Mouse (Mus musculus): ENCODE results near the gene Caskin1. TPM values are rescaled to one million over a fixed set of nuclear protein-coding genes. Genes with fewer than 3 reads are reported as not detected.
"Not testable (repeated sequence)": the region's sequence is repeated elsewhere in the genome, so short reads cannot be mapped to it uniquely, and the experiment has no call there.

Caskin1 gene
- 100 to 1,000 TPM; 158 to 180 TPM for total RNA-seq (2021)

- peak; percentile 61 for DNase-seq
- intact Hi-C loops (cut with DNase I): no loop called here
Observed at GRCm38 (mm10) chr17:24488186-24488661, at the start of gene Caskin1. TSS of gene Caskin1 (plus strand) at chr17:24488601.

- intact Hi-C loops (cut with DNase I): no loop called here
- no peak for DNase-seq
Observed at GRCm38 (mm10) chr17:24440377-24440776, 48.0 kb upstream of the Caskin1 start.

- DNase-seq: no peak
- intact Hi-C loops (cut with DNase I): no loop called here
Observed at GRCm38 (mm10) chr17:24441148-24441547, 47.3 kb upstream of the Caskin1 start.

GRCm38 (mm10) chr17:24442107-24442506 lies 46.3 kb upstream of the Caskin1 start:
- no peak for DNase-seq
- intact Hi-C loops (cut with DNase I): no loop called here

GRCm38 (mm10) chr17:24442632-24443155 lies 45.7 kb upstream of the Caskin1 start, which contains the start of gene Dnase1l2:
TSS of gene Dnase1l2 (minus strand) at chr17:24443105.
- DNase-seq: no peak
- intact Hi-C loops (cut with DNase I): no loop called here

GRCm38 (mm10) chr17:24443409-24443808 lies 45.0 kb upstream of the Caskin1 start:
- intact Hi-C loops (cut with DNase I): no loop called here
- DNase-seq: no peak

- intact Hi-C loops (cut with DNase I): no loop called here
- DNase-seq: no peak
Observed at GRCm38 (mm10) chr17:24446590-24446989, 41.8 kb upstream of the Caskin1 start.

- DNase-seq: no peak
- intact Hi-C loops (cut with DNase I): no loop called here
Observed at GRCm38 (mm10) chr17:24449507-24449906, 38.9 kb upstream of the Caskin1 start.

GRCm38 (mm10) chr17:24451220-24451619 lies 37.2 kb upstream of the Caskin1 start:
- no peak for DNase-seq
- intact Hi-C loops (cut with DNase I): no loop called here

GRCm38 (mm10) chr17:24453372-24453771 lies 35.0 kb upstream of the Caskin1 start:
- DNase-seq: no peak
- intact Hi-C loops (cut with DNase I): no loop called here

GRCm38 (mm10) chr17:24454218-24454755 lies 34.1 kb upstream of the Caskin1 start:
- no peak for DNase-seq
- intact Hi-C loops (cut with DNase I): no loop called here

GRCm38 (mm10) chr17:24454756-24455522 lies 33.5 kb upstream of the Caskin1 start:
- intact Hi-C loops (cut with DNase I): no loop called here
- DNase-seq: peak; percentile 99

- DNase-seq; intact Hi-C loops (cut with DNase I): not testable (repeated sequence)
Observed at GRCm38 (mm10) chr17:24455523-24456206, 32.7 kb upstream of the Caskin1 start.

- DNase-seq: no peak
- intact Hi-C loops (cut with DNase I): no loop called here
Observed at GRCm38 (mm10) chr17:24461580-24461979, 26.8 kb upstream of the Caskin1 start.

- DNase-seq: no peak
Observed at GRCm38 (mm10) chr17:24462932-24463331, 25.5 kb upstream of the Caskin1 start.

GRCm38 (mm10) chr17:24463374-24464133 lies 24.8 kb upstream of the Caskin1 start:
- intact Hi-C loops (cut with DNase I): no loop called here

More at GRCm38 (mm10) chr17:24462932-24463331, 25.5 kb upstream of the Caskin1 start:
- intact Hi-C loops (cut with DNase I): no loop called here

GRCm38 (mm10) chr17:24468636-24469246 lies 19.7 kb upstream of the Caskin1 start:
- intact Hi-C loops (cut with DNase I): no loop called here
- DNase-seq: no peak

More at GRCm38 (mm10) chr17:24463374-24464133, 24.8 kb upstream of the Caskin1 start:
- DNase-seq: no peak

GRCm38 (mm10) chr17:24469336-24469909 lies 19.0 kb upstream of the Caskin1 start:
- intact Hi-C loops (cut with DNase I): no loop called here
- no peak for DNase-seq

GRCm38 (mm10) chr17:24469910-24470602 lies 18.3 kb upstream of the Caskin1 start, which contains the start of the genes E4f1 and Pgp:
TSS of gene E4f1 (minus strand) at chr17:24470313.
TSS of gene Pgp (plus strand) at chr17:24470392.
- intact Hi-C loops (cut with DNase I): no loop called here
- DNase-seq: peak; percentile 100
